Mouse (Mus musculus) G1E (cell line): ENCODE results near the gene Olfr901. TPM values are rescaled to one million over a fixed set of nuclear protein-coding genes. Genes with fewer than 3 reads are reported as not detected.
"Not testable (repeated sequence)": the region's sequence is repeated elsewhere in the genome, so short reads cannot be mapped to it uniquely, and the experiment has no call there.

Experiments used
- ATAC-seq: 2 replicates; pipeline ENCODE4 v1.8.0; 2016; ENCODE audit warnings: mild to moderate bottlenecking; ENCODE audit not compliant: insufficient number of reproducible peaks, poor library complexity, low FRiP score, severe bottlenecking; ENCODE audit errors: extremely low read depth
- DNase-seq: peaks from one replicate; pipeline ENCODE4 v3.0.0; 2012; ENCODE audit warnings: low spot score
- H3K27me3 ChIP-seq: 2 replicates; pipeline ENCODE4 v1.6.1; 2012; ENCODE audit warnings: mild to moderate bottlenecking, low read length, inconsistent platforms; ENCODE audit not compliant: insufficient read depth
- H3K36me3 ChIP-seq: replicated peaks from 2 replicates; pipeline ENCODE3; 2012; ENCODE audit warnings: mild to moderate bottlenecking, inconsistent platforms
- H3K4me1 ChIP-seq: 2 replicates; pipeline ENCODE4 v1.6.1; 2012; ENCODE audit warnings: low read depth, low read length, inconsistent platforms, mixed read lengths; ENCODE audit not compliant: insufficient read depth
- H3K4me3 ChIP-seq: 2 replicates; pipeline ENCODE4 v1.5.1; 2012; ENCODE audit warnings: low read depth, mild to moderate bottlenecking, inconsistent platforms, low read length, moderate library complexity, mixed read lengths
- H3K9me3 ChIP-seq: replicated peaks from 2 replicates; pipeline ENCODE4 v1.6.1; 2012; ENCODE audit warnings: inconsistent platforms
- CTCF ChIP-seq: IDR thresholded peaks from 2 replicates; pipeline ENCODE4 v1.5.1; 2012; ENCODE audit warnings: low read depth, low read length, inconsistent platforms, mixed read lengths
- GATA1 ChIP-seq: IDR thresholded peaks from 2 replicates; pipeline ENCODE4 v1.6.1; 2012; ENCODE audit warnings: borderline replicate concordance, low read length, inconsistent platforms, mixed read lengths
- GATA2 ChIP-seq: IDR thresholded peaks from 2 replicates; pipeline ENCODE4 v1.6.1; 2012; ENCODE audit warnings: low read depth, low read length, inconsistent platforms, borderline replicate concordance
- POLR2AphosphoS5 ChIP-seq: IDR thresholded peaks from 2 replicates; pipeline ENCODE4 v1.6.1; 2012; ENCODE audit warnings: low read depth, low read length, inconsistent platforms; ENCODE audit not compliant: insufficient replicate concordance
- TAL1 ChIP-seq: conservative IDR thresholded peaks from 2 replicates; pipeline ENCODE4 v1.6.1; 2012; ENCODE audit warnings: low read depth, low read length, inconsistent platforms, mixed read lengths
- polyA plus RNA-seq: library from polyadenylated mRNA; stranded (reverse); fragments of >175 nt; gene quantifications from 2 replicates; pipeline ENCODE4 v1.2.3, GENCODE M21; 2012
- total RNA-seq, 2 experiments: library from RNA; stranded (forward) in 1 of 2; stranded (reverse) in 1 of 2; fragments of 200-1000 nt in 1 of 2; fragments of >200 nt in 1 of 2; fragmentation: Nextera tagmentation in 1 of 2; gene quantifications; 2 replicates each; pipeline ENCODE4 v1.2.3; 2014 to 2017

Olfr901 gene
- total RNA-seq (2014; fragmentation: Nextera tagmentation) (not detected in 2 replicates), total RNA-seq (2017) (not detected in 2 replicates), polyA plus RNA-seq (not detected in 2 replicates)

GRCm38 (mm10) chr9:38429155-38429554 lies at the start of gene Olfr901:
Olfr901 (plus strand) TSS chr9:38429455.
- Histone ChIP-seq H3K4me3 (no peak within 1 kb of the TSS), H3K4me1 (no peaks in the 10 kb centered on the region), H3K9me3 (no peaks in the 10 kb centered on the region), H3K27me3 (no peaks in the 10 kb centered on the region), H3K36me3 (no peaks in the 10 kb centered on the region)
- DNase-seq (no peak), ATAC-seq (no peak)
- TF ChIP-seq POLR2AphosphoS5 (no peak), GATA2 (no peak), GATA1 (no peak), CTCF (no peak), TAL1 (no peak)

DNA sequence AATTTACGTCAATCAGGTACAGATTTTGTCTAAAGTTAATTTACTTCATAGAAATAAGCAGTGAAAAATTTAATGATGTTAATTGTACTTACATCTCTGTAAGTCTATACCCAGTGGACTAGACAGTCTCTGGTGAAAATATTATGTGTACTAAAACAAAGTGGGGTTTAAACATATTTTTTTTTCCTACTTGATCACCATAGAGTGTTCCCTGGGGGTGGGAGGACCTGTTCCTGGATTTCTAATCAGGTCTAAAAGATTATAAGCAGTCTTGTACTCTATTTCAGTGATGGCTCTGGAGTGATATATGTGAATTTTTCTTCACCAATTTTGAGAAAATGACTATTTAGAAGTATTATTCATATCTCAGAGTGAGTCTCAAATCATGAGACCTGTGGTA lies 27.9 kb upstream of the Olfr901 start, which contains the start of gene Olfr147:
TSS of gene Olfr147 (plus strand) at position 301 of the 400 bp plus-strand sequence.
- DNase-seq (no peak), ATAC-seq (no peak)
- no peak for TF ChIP-seq CTCF
- no peak for TF ChIP-seq POLR2AphosphoS5
- TF ChIP-seq TAL1: no peak
- TF ChIP-seq GATA1: no peak
- no peak for TF ChIP-seq GATA2
- no peaks in the 10 kb centered on the region for H3K36me3 ChIP-seq
- no peaks in the 10 kb centered on the region for H3K4me1 ChIP-seq
- no peaks in the 10 kb centered on the region for H3K9me3 ChIP-seq
- H3K27me3 ChIP-seq: no peaks in the 10 kb centered on the region
- no peak within 1 kb of the TSS for H3K4me3 ChIP-seq

DNA sequence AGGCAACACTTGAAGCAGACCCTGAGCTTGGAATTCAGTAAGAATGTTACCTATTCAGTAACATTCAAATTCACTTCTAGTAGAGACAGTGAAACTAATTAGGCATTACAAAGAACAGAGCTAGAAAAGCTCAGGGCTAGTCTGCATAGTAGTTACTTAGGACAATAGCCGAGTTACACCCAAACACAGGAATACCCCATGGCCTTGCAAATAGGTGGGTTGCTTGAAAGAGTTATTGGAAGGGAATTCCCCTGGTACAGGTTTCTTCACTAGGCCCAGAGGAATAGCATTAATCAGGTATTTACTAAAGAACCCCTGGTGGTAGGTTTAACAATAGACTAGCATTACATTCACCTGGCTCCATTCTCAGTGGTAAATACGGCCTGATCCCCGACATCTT lies 21.8 kb upstream of the Olfr901 start:
- not testable (repeated sequence) for H3K36me3 ChIP-seq, H3K27me3 ChIP-seq, H3K4me3 ChIP-seq, DNase-seq, ATAC-seq, H3K9me3 ChIP-seq, H3K4me1 ChIP-seq

GRCm38 (mm10) chr9:38413502-38413901 lies 15.8 kb upstream of the Olfr901 start:
- ATAC-seq, H3K4me3 ChIP-seq, H3K36me3 ChIP-seq, DNase-seq, H3K9me3 ChIP-seq, H3K27me3 ChIP-seq, H3K4me1 ChIP-seq: not testable (repeated sequence)

GRCm38 (mm10) chr9:38423801-38424200 lies 5.5 kb upstream of the Olfr901 start:
- TF ChIP-seq CTCF (no peak), GATA2 (no peak)

GRCm38 (mm10) chr9:38427026-38427425 lies 2.2 kb upstream of the Olfr901 start:
- Histone ChIP-seq H3K27me3 (no peaks in the 10 kb centered on the region), H3K4me1 (no peaks in the 10 kb centered on the region), H3K9me3 (no peaks in the 10 kb centered on the region), H3K36me3 (no peaks in the 10 kb centered on the region), H3K4me3 (no peak overlapping the region)
- ATAC-seq (no peak), DNase-seq (no peak)
- TF ChIP-seq GATA1 (no peak), CTCF (no peak), POLR2AphosphoS5 (no peak), TAL1 (no peak), GATA2 (no peak)

More at GRCm38 (mm10) chr9:38423801-38424200, 5.5 kb upstream of the Olfr901 start:
- Histone ChIP-seq H3K9me3 (no peaks in the 10 kb centered on the region), H3K4me1 (no peaks in the 10 kb centered on the region), H3K27me3 (no peaks in the 10 kb centered on the region), H3K36me3 (no peaks in the 10 kb centered on the region), H3K4me3 (no peak overlapping the region)
- ATAC-seq (no peak), DNase-seq (no peak)

DNA sequence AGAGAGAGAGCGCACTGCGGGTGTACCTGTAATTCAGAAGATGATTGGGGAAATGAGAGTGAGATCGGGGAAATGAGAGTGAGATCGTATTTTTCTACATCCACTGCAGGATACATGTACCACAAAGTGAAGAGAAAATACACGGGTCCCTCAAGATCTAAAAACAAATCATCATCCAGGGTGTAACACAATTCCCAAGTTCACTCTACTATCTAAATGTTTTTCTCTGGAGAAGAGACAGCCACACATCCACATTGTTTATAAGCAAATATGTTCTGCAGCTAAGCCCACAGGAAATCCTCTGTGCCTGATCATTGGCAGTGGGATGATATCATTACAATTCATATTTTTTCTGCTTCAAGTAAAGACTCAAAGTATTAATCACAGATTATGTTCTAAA lies 18.1 kb downstream of the Olfr901 start, which contains the start of gene Olfr902:
TSS of gene Olfr902 (plus strand) at position 301 of the 400 bp plus-strand sequence.
- Histone ChIP-seq H3K4me1 (no peaks in the 10 kb centered on the region), H3K9me3 (no peaks in the 10 kb centered on the region), H3K36me3 (no peaks in the 10 kb centered on the region), H3K27me3 (no peaks in the 10 kb centered on the region), H3K4me3 (no peak within 1 kb of the TSS)
- TF ChIP-seq TAL1 (no peak), GATA2 (no peak), POLR2AphosphoS5 (no peak), GATA1 (no peak), CTCF (no peak)
- ATAC-seq: no peak
- DNase-seq: no peak
